Mouse (Mus musculus) small intestine, adult 2 months (tissue): ENCODE results near the gene Plbd2. TPM values are rescaled to one million over a fixed set of nuclear protein-coding genes. Genes with fewer than 3 reads are reported as not detected.
A peak's percentile ranks its signal among the peaks of the same experiment; 100 is the strongest.

Experiments
- H3K27ac ChIP-seq: fragments of 200-500 bp; 2 replicates; pipeline ENCODE4 v1.5.1; 2012; ENCODE audit warnings: low read depth, low read length, control low read depth, inconsistent platforms; ENCODE audit not compliant: insufficient read depth
- H3K27me3 ChIP-seq: fragments of 200-500 bp; 2 replicates; pipeline ENCODE4 v1.6.1; 2012; ENCODE audit warnings: mild to moderate bottlenecking, moderate library complexity, low read length, inconsistent platforms; ENCODE audit not compliant: control insufficient read depth, insufficient read depth
- H3K36me3 ChIP-seq: fragments of 200-500 bp; 2 replicates; pipeline ENCODE4 v1.6.1; 2012; ENCODE audit warnings: mild to moderate bottlenecking, low read length, control low read depth, inconsistent platforms; ENCODE audit not compliant: control insufficient read depth, insufficient read depth
- H3K4me1 ChIP-seq: fragments of 200-500 bp; 2 replicates; pipeline ENCODE4 v1.6.1; 2012; ENCODE audit warnings: low read length, inconsistent platforms, mixed read lengths; ENCODE audit not compliant: control insufficient read depth, insufficient read depth, insufficient read length
- H3K4me3 ChIP-seq: fragments of 200-500 bp; 2 replicates; pipeline ENCODE4 v1.5.1; 2012; ENCODE audit warnings: low read depth, mild to moderate bottlenecking, control low read depth, inconsistent platforms, low read length, moderate library complexity
- CTCF ChIP-seq: fragments of 200-500 bp; IDR thresholded peaks from 2 replicates; pipeline ENCODE4 v1.5.1; 2012; ENCODE audit warnings: low read depth, mild to moderate bottlenecking, control low read depth, inconsistent platforms, low read length, moderate library complexity, mixed read lengths; ENCODE audit not compliant: insufficient replicate concordance, insufficient read length; ENCODE audit errors: extremely low read depth
- POLR2A ChIP-seq: fragments of 200-500 bp; IDR thresholded peaks from 2 replicates; pipeline ENCODE4 v1.6.1; 2012; ENCODE audit warnings: low read depth, mild to moderate bottlenecking, control low read depth, inconsistent platforms, low read length, moderate library complexity
- WGBS: fragments of 180-500 bp; shearing (Covaris S2); methylation state at CpG from one replicate; pipeline ENCODE4 v1.1.7; 2018; 5-methylcytosine and 5-hydroxymethylcytosine counted together
- polyA plus RNA-seq: library from polyadenylated mRNA; depleted of rRNA; stranded (reverse); fragments of >200 nt; gene quantifications from 2 replicates; pipeline ENCODE4 v1.2.3, GENCODE M21; 2012

Plbd2 gene
- polyA plus RNA-seq, 1 experiment, result 24.3 TPM

- WGBS, result 71% methylated on average over 7 of the region's 7 CpGs
- no peaks in the 10 kb centered on the region for H3K36me3 ChIP-seq
- H3K4me3 ChIP-seq, result no peak overlapping the region
- H3K4me1 ChIP-seq, result no peaks in the 10 kb centered on the region
- no peak overlapping the region for H3K27ac ChIP-seq
- TF ChIP-seq CTCF (no peak), POLR2A (no peak)
- H3K27me3 ChIP-seq, result peaks cover 3% of the 10 kb centered on the region; the same call in 1 of the 2 replicates
Measured at GRCm38 (mm10) chr5:120456841-120457554, 46.4 kb downstream of the Plbd2 start.

GRCm38 (mm10) chr5:120456253-120456652, 47.2 kb downstream of the Plbd2 start:
- Histone ChIP-seq H3K27ac (no peak overlapping the region), H3K4me1 (no peaks in the 10 kb centered on the region)
- whole genome bisulfite sequencing, result 8% methylated on average over 1 of the region's 1 CpGs

GRCm38 (mm10) chr5:120454756-120455337, 48.6 kb downstream of the Plbd2 start:
- WGBS, result 24% methylated on average over 14 of the region's 14 CpGs
- Histone ChIP-seq H3K4me3 (no peak overlapping the region), H3K27me3 (peaks cover 3% of the 10 kb centered on the region; the same call in 1 of the 2 replicates), H3K36me3 (no peaks in the 10 kb centered on the region), H3K27ac (no peak overlapping the region), H3K4me1 (no peaks in the 10 kb centered on the region)
- TF ChIP-seq POLR2A, result no peak
- TF ChIP-seq CTCF, result no peak

More at GRCm38 (mm10) chr5:120456253-120456652, 47.2 kb downstream of the Plbd2 start:
- Histone ChIP-seq H3K36me3 (no peaks in the 10 kb centered on the region), H3K27me3 (peaks cover 3% of the 10 kb centered on the region; the same call in 1 of the 2 replicates), H3K4me3 (no peak overlapping the region)
- no peak for TF ChIP-seq CTCF
- no peak for TF ChIP-seq POLR2A

DNA sequence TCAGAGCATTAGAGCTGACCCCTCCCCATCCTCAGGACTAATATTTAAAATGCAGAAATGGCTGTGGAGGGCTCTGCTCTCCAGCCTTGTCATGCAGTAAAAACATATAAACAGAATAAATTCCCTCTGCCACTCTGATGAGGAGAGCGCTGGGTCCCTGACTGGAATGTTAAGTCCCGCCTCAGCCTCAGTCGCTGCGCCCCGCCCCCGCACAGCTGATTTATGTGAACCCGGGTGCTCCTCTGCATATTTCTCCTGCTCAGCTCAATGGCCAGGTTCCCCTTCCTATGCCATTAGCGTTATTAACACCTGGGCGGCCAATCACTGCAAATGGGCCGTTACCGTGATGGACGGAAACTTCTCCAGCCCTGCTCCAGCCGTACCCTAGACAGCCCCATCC, 56.1 kb downstream of the Plbd2 start:
- Histone ChIP-seq H3K4me1 (no peaks in the 10 kb centered on the region), H3K36me3 (no peaks in the 10 kb centered on the region), H3K27me3 (0 out of 2 replicates have a peak, but pooled peaks cover 2% of the 10 kb centered on the region), H3K27ac (no peak overlapping the region), H3K4me3 (no peak overlapping the region)
- TF ChIP-seq CTCF, result no peak
- TF ChIP-seq POLR2A, result no peak
- WGBS, result 20% methylated on average over 13 of the region's 13 CpGs

DNA sequence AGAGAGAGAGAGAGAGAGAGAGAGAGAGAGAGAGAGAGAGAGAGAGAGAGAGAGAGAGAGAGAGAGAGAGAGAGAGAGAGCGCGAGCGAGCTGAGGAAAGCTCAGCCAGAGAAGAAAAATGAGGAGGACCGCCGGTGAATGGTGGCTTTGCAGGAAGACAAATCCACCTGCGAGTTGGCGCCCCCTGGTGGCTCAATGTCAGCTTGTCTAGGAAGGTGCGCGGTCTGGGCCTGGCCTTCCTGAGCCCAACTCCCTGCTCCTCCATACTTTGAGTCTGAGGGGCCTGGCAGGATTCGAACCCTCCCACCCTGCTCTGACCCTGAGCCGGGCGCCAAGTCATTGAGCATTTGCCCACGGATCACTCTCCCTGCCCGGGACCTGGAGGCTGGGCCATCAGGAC, 62.7 kb downstream of the Plbd2 start:
- WGBS, result 5% methylated on average over 14 of the region's 14 CpGs
- Histone ChIP-seq H3K27me3 (peaks cover 47% of the 10 kb centered on the region), H3K36me3 (no peaks in the 10 kb centered on the region)

GRCm38 (mm10) chr5:120439887-120440670, 63.3 kb downstream of the Plbd2 start:
- peak overlapping the region; percentile 39 for H3K4me3 ChIP-seq
- TF ChIP-seq CTCF (no peak), POLR2A (no peak)
- peaks cover 54% of the 10 kb centered on the region for H3K27me3 ChIP-seq
- peaks cover 10% of the 10 kb centered on the region for H3K4me1 ChIP-seq
- no peak overlapping the region for H3K27ac ChIP-seq
- 2% methylated on average over 61 of the region's 61 CpGs for WGBS
- no peaks in the 10 kb centered on the region for H3K36me3 ChIP-seq

More for the DNA sequence above, 62.7 kb downstream of the Plbd2 start:
- H3K4me3 ChIP-seq, result peak overlapping the region; percentile 39
- no peak overlapping the region for H3K27ac ChIP-seq
- H3K4me1 ChIP-seq, result peaks cover 9% of the 10 kb centered on the region
- peak; percentile 90 for TF ChIP-seq CTCF
- no peak for TF ChIP-seq POLR2A
